Mouse (Mus musculus): ENCODE data around the gene Rae1. TPM values are rescaled to one million over a fixed set of nuclear protein-coding genes. Genes with fewer than 3 reads are reported as not detected.

Rae1 gene
- polyA plus RNA-seq, 1 experiment from 2014 or later, result 118 TPM

DNA sequence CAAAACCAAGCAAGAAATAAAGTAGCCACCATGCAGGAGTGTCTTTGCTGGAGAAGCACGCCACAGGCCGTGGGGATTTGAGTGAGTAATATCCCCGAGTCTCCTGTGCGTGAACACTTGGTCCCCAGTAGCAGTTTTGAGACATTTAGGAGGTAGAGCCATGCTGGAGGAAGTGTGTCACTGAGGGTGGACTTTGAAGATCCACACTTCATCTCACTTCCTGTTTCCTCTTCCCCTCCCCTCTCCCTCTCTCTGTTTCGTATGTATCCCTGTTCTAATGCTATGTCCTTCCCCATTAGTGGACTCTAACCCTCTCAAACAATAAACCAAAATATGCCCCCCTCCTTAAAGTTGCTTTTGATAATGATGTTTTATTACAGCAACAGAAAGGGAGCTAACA is 33.4 kb upstream of the Rae1 start:
- WGBS, result 85% methylated on average over 5 of the region's 5 CpGs
- no peak for ATAC-seq (ENCODE audit: low read depth)

DNA sequence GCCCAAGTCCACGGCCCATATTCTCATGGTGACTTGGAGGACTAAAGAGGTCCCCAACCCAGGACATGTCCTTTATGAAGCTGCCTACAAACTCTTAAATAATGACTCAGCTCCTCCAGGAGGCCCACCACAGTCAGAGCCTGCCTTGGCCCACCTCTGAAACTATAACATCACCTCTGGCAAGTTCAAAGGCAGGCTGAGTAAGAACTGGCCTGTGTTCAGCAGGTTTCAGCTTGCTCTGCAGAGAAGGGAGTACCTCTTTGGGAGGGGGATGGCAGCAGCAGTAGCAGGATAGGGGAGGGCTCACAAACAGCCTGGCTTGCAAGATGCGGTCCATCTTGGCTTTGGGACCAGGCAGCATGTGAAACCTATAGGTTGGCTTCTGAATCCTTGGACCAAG is 28.1 kb upstream of the Rae1 start:
- ATAC-seq (ENCODE audit: low read depth), result no peak
- Histone ChIP-seq H3K27ac (ENCODE audit: low read depth, low read length) (no peak overlapping the region), H3K36me3 (ENCODE audit: control insufficient read depth, insufficient read depth, low read length) (no peaks in the 10 kb centered on the region), H3K9me3 (ENCODE audit: control insufficient read depth, low read length) (no peaks in the 10 kb centered on the region), H3K4me3 (ENCODE audit: low read depth, low read length) (no peak overlapping the region), H3K4me1 (ENCODE audit: control insufficient read depth, insufficient read depth, low read length) (no peaks in the 10 kb centered on the region), H3K4me2 (ENCODE audit: low read depth, low read length) (no peak overlapping the region), H3K9ac (replicated peaks; ENCODE audit: low read depth, low read length) (no peak overlapping the region), H3K27me3 (ENCODE audit: control insufficient read depth, insufficient read depth, low read length) (no peaks in the 10 kb centered on the region)
- 91% methylated on average over 2 of the region's 2 CpGs for WGBS

More for the DNA sequence above, 33.4 kb upstream of the Rae1 start:
- Histone ChIP-seq H3K4me2 (ENCODE audit: low read depth, low read length) (no peak overlapping the region), H3K36me3 (ENCODE audit: control insufficient read depth, insufficient read depth, low read length) (no peaks in the 10 kb centered on the region), H3K9me3 (ENCODE audit: control insufficient read depth, low read length) (no peaks in the 10 kb centered on the region), H3K9ac (replicated peaks; ENCODE audit: low read depth, low read length) (no peak overlapping the region), H3K27ac (ENCODE audit: low read depth, low read length) (no peak overlapping the region), H3K27me3 (ENCODE audit: control insufficient read depth, insufficient read depth, low read length) (no peaks in the 10 kb centered on the region), H3K4me3 (ENCODE audit: low read depth, low read length) (no peak overlapping the region), H3K4me1 (ENCODE audit: control insufficient read depth, insufficient read depth, low read length) (no peaks in the 10 kb centered on the region)

DNA sequence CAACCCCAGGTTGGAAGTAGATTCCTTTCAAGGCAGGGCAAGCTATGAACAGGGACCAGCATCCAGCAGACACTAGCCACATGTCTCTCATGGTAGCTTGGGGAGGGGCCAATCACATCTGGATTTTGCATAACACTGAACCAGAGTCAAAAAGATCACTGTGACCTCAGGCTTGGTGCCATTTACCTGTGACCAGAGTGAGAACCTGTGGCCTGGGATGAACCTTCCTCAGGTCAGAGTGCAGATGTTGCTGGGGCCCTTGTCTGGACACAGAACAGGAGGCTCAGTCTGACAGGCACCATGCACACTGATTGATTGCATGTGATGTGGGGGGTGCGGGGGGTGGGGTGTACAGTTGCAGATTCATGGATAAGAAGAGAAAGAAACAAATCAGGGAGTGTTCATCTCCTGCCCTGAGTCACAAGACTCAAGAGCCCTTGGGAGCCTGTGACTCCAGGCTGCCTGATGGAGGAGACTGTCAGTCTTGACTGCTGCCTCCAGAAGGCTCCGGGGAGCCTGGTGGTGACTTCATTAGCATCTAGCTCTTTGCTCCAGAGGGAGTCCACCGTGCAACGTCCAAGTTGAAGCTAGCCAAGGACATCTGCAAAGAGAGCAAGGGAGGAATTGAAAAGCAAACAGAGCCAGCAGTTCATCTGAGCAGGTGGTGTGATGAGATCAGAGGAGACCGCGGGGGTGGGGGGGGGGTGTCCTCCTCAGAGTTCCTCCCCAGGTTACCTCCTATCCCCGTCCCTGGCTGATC is 25.9 kb upstream of the Rae1 start:
- 27% methylated on average over 7 of the region's 7 CpGs for WGBS

DNA sequence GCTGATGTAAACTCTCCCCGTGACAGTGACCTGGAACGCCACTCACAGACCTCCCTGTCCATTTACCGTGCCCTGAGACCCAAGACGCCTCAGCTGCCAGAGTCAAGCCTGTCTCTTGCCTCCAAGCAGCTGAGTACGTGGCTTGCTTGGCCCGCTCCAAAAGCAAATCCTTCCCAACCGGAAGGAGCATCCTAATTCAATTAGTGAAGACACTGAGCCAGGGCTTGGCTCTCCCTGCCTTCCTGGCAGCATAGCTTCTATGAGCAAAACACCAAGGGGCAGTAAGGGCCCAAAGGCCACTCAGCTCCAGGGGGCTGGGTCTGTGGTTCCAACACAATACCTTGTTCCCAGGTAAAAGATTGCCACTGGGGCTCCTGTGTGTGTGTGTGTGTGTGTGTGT is 25.2 kb upstream of the Rae1 start:
- H3K27me3 ChIP-seq (ENCODE audit: control insufficient read depth, insufficient read depth, low read length), result no peaks in the 10 kb centered on the region
- no peak for ATAC-seq (ENCODE audit: low read depth)
- 48% methylated on average over 7 of the region's 7 CpGs for WGBS

More for the DNA sequence above, 25.9 kb upstream of the Rae1 start:
- no peak for ATAC-seq (ENCODE audit: low read depth)
- Histone ChIP-seq H3K36me3 (ENCODE audit: control insufficient read depth, insufficient read depth, low read length) (no peaks in the 10 kb centered on the region), H3K9me3 (ENCODE audit: control insufficient read depth, low read length) (no peaks in the 10 kb centered on the region), H3K4me3 (ENCODE audit: low read depth, low read length) (no peak overlapping the region), H3K4me2 (ENCODE audit: low read depth, low read length) (no peak overlapping the region), H3K27ac (ENCODE audit: low read depth, low read length) (no peak overlapping the region), H3K27me3 (ENCODE audit: control insufficient read depth, insufficient read depth, low read length) (no peaks in the 10 kb centered on the region), H3K9ac (replicated peaks; ENCODE audit: low read depth, low read length) (no peak overlapping the region), H3K4me1 (ENCODE audit: control insufficient read depth, insufficient read depth, low read length) (0 out of 2 replicates have a peak, but pooled peaks cover 3% of the 10 kb centered on the region)

DNA sequence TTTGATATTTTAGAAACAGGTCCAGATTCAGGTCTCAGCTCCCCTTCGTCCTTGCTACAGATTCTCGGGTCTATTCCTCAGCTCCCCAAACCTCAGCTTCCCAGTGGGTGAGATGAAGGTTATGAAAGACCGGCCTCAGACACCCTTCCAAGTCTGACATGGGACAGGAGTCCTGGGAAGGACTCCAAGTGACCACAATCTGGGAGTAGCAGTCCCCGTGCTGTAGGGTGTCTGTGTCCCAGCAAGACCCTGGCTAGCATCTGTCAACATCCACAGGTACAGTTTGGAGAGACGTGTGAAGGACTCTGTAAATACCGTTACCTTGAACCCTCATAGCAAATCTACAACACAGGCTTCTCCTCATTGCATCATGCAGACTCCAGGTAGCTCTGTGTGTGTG is 24.8 kb upstream of the Rae1 start:
- H3K9me3 ChIP-seq (ENCODE audit: control insufficient read depth, low read length), result no peaks in the 10 kb centered on the region
- no peak for ATAC-seq (ENCODE audit: low read depth)
- WGBS, result 90% methylated on average over 6 of the region's 6 CpGs

More for the DNA sequence above, 25.2 kb upstream of the Rae1 start:
- no peak overlapping the region for H3K9ac ChIP-seq (replicated peaks; ENCODE audit: low read depth, low read length)
- no peak overlapping the region for H3K4me3 ChIP-seq (ENCODE audit: low read depth, low read length)
- H3K9me3 ChIP-seq (ENCODE audit: control insufficient read depth, low read length), result no peaks in the 10 kb centered on the region
- H3K27ac ChIP-seq (ENCODE audit: low read depth, low read length), result no peak overlapping the region
- no peaks in the 10 kb centered on the region for H3K36me3 ChIP-seq (ENCODE audit: control insufficient read depth, insufficient read depth, low read length)
- H3K4me2 ChIP-seq (ENCODE audit: low read depth, low read length), result no peak overlapping the region
- H3K4me1 ChIP-seq (ENCODE audit: control insufficient read depth, insufficient read depth, low read length), result 0 out of 2 replicates have a peak, but pooled peaks cover 3% of the 10 kb centered on the region

DNA sequence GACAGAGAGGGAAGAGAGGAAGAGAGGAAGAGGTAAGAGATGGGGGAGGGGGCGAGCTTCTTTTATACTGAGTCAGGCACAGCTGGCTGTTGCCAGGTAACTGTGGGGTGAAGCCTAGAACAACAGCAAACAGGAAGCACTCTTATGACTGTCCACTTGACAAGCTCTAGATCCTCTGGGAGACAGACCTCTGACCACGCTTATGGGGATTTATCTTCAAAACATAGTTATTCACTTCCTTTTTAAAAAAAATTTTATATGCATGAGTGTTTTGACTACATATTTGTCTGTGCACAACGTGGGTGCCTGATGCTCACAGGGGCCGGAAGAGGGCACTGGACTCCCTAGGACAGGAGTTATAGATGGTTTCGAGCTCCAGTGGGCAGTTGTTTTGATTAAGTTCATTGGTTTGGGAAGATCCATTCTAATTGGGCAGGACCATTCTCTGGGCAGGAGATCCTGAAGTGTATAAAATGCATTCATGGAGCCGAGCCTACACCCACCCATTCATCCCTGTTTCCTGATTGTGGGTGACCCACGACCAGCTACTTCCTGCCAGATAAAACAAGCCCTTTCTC is 23.2 kb upstream of the Rae1 start:
- no peak for ATAC-seq (ENCODE audit: low read depth)
- Histone ChIP-seq H3K4me1 (ENCODE audit: control insufficient read depth, insufficient read depth, low read length) (0 out of 2 replicates have a peak, but pooled peaks cover 3% of the 10 kb centered on the region), H3K27me3 (ENCODE audit: control insufficient read depth, insufficient read depth, low read length) (no peaks in the 10 kb centered on the region), H3K4me2 (ENCODE audit: low read depth, low read length) (no peak overlapping the region; the same call in 1 of the 2 replicates), H3K4me3 (ENCODE audit: low read depth, low read length) (no peak overlapping the region), H3K36me3 (ENCODE audit: control insufficient read depth, insufficient read depth, low read length) (no peaks in the 10 kb centered on the region), H3K9ac (replicated peaks; ENCODE audit: low read depth, low read length) (no peak overlapping the region), H3K9me3 (ENCODE audit: control insufficient read depth, low read length) (no peaks in the 10 kb centered on the region), H3K27ac (ENCODE audit: low read depth, low read length) (no peak overlapping the region)
- WGBS, result 34% methylated on average over 7 of the region's 7 CpGs

More for the DNA sequence above, 24.8 kb upstream of the Rae1 start:
- H3K4me1 ChIP-seq (ENCODE audit: control insufficient read depth, insufficient read depth, low read length), result 0 out of 2 replicates have a peak, but pooled peaks cover 3% of the 10 kb centered on the region
- H3K9ac ChIP-seq (replicated peaks; ENCODE audit: low read depth, low read length), result no peak overlapping the region
- H3K27me3 ChIP-seq (ENCODE audit: control insufficient read depth, insufficient read depth, low read length), result no peaks in the 10 kb centered on the region
- no peak overlapping the region for H3K27ac ChIP-seq (ENCODE audit: low read depth, low read length)
- H3K4me3 ChIP-seq (ENCODE audit: low read depth, low read length), result no peak overlapping the region
- H3K36me3 ChIP-seq (ENCODE audit: control insufficient read depth, insufficient read depth, low read length), result no peaks in the 10 kb centered on the region
- no peak overlapping the region for H3K4me2 ChIP-seq (ENCODE audit: low read depth, low read length)

DNA sequence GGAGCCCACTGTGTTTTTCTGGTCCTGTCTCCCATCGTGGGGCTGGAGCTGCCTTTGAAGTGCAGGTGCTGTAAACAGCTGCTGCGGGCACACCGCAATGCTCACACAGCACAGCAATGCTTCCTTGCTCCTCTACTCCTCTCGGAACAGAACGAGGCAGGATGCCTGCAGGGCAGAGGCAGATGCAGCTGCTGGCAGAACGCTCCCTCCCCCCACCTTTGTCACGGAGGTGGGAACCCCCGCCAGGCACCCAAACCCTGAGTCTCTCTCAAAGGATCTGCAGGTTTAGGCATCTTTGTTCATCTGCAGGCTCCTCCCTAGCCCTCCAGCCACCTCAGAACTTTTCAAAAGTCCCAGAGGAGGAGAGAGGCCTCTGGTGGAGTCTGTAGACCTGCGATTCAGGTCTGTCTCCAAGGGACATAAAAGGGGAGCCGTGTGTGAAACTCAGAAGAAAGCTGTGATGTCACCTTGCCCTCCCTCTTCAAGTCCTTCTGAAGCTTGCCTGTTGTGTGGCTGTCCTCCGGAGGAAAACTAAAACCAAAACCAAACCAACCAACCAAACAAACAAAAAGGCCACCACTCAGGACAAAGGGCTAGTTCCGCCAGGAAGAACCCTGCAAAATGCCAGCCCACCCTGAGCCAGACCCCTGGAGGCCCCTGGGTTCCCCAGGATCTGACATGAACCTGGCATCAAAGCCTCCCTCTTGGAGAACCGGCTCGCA is 22.3 kb upstream of the Rae1 start, which contains the start of gene Spo11:
Spo11 (plus strand) TSS at position 292 of the 722 bp plus-strand sequence.
- Histone ChIP-seq H3K9ac (replicated peaks; ENCODE audit: low read depth, low read length) (no peak within 1 kb of the TSS), H3K27me3 (ENCODE audit: control insufficient read depth, insufficient read depth, low read length) (no peaks in the 10 kb centered on the region), H3K9me3 (ENCODE audit: control insufficient read depth, low read length) (no peaks in the 10 kb centered on the region), H3K4me3 (ENCODE audit: low read depth, low read length) (no peak within 1 kb of the TSS), H3K4me2 (ENCODE audit: low read depth, low read length) (peak within 1 kb of the TSS; percentile 3; the same call in 1 of the 2 replicates), H3K4me1 (ENCODE audit: control insufficient read depth, insufficient read depth, low read length) (0 out of 2 replicates have a peak, but pooled peaks cover 3% of the 10 kb centered on the region), H3K27ac (ENCODE audit: low read depth, low read length) (no peak within 1 kb of the TSS), H3K36me3 (ENCODE audit: control insufficient read depth, insufficient read depth, low read length) (no peaks in the 10 kb centered on the region)
- 15% methylated on average over 14 of the region's 14 CpGs for WGBS
- peak; percentile 44; the same call in 1 of the 2 replicates for ATAC-seq (ENCODE audit: low read depth)

DNA sequence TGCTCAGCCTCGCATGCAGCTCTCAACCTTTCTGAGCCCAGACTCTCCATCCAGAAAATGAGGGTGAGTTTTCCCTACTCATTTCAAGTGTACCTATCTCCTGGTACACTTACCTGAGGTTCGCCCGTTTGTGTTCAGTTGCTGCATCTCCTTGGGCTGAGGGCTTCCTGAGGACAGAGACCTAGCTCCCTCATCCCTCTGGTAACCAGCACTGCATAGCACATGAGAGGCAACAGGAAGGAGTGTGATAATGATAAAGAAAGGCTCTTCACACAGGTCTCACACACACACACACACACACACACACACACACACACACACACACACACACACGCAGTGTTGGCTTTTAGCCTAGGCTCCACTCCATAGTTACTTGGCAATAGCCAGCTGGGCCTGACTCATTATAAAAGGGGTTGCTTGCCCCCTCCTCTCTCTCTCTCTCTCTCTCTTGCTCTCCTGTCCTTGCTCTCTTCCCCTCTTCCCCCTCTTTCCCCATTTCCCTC is 21.7 kb upstream of the Rae1 start:
- H3K27ac ChIP-seq (ENCODE audit: low read depth, low read length), result no peak overlapping the region
- H3K9ac ChIP-seq (replicated peaks; ENCODE audit: low read depth, low read length), result no peak overlapping the region
- 48% methylated on average over 4 of the region's 4 CpGs for WGBS
- no peak overlapping the region for H3K4me2 ChIP-seq (ENCODE audit: low read depth, low read length)
- ATAC-seq (ENCODE audit: low read depth), result peak; percentile 39; the same call in 1 of the 2 replicates
- H3K27me3 ChIP-seq (ENCODE audit: control insufficient read depth, insufficient read depth, low read length), result no peaks in the 10 kb centered on the region
- H3K4me3 ChIP-seq (ENCODE audit: low read depth, low read length), result no peak overlapping the region
- H3K4me1 ChIP-seq (ENCODE audit: control insufficient read depth, insufficient read depth, low read length), result 0 out of 2 replicates have a peak, but pooled peaks cover 3% of the 10 kb centered on the region
- no peaks in the 10 kb centered on the region for H3K9me3 ChIP-seq (ENCODE audit: control insufficient read depth, low read length)
- H3K36me3 ChIP-seq (ENCODE audit: control insufficient read depth, insufficient read depth, low read length), result no peaks in the 10 kb centered on the region

All from neural tube, embryonic 14.5 days (tissue).